Mouse (Mus musculus) CD4-positive, CD25-positive, alpha-beta regulatory T cell, adult 4 months (primary cell): ENCODE data around the gene Nt5c1a. TPM values are rescaled to one million over a fixed set of nuclear protein-coding genes. Genes with fewer than 3 reads are reported as not detected.

ENCODE experiments used
- ATAC-seq: one replicate; pipeline ENCODE4 v1.8.0; 2017
- polyA plus RNA-seq, 2 experiments: library from polyadenylated mRNA; unstranded; fragments of 100-300 nt; shearing (Covaris generic); gene quantifications; one replicate each; pipeline ENCODE4 v1.2.1; 2017

The Nt5c1a gene
- polyA plus RNA-seq, 2 experiments from 2014 or later, result not detected

GRCm38 (mm10) chr4:123248971-123249567 is 47.8 kb downstream of the Nt5c1a start:
- no peak for ATAC-seq

DNA sequence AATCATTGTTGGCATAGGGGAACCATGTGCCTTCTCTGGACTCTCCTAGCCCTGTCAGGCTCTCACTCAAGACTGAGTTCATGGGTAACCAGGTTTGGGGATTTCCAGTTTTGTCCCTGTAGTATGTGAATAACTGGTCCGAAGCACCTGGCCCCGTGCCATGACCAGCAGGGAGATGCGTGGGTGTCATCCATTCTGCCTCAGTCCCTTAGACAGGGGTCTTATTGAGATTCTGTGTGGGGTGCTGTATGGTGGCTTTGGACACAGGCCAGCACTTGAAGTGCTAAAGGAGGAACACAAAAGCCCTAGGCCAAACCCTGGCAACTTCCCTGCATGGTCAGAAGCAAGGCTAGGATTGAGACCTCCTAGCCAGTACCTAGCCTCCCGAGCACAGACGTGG is 50.9 kb downstream of the Nt5c1a start:
- no peak for ATAC-seq

- no peak for ATAC-seq
These were observed 53.3 kb downstream of the Nt5c1a start for GRCm38 (mm10) chr4:123254617-123255016.

- ATAC-seq, result no peak
These were observed 58.9 kb downstream of the Nt5c1a start for GRCm38 (mm10) chr4:123260071-123260746.

DNA sequence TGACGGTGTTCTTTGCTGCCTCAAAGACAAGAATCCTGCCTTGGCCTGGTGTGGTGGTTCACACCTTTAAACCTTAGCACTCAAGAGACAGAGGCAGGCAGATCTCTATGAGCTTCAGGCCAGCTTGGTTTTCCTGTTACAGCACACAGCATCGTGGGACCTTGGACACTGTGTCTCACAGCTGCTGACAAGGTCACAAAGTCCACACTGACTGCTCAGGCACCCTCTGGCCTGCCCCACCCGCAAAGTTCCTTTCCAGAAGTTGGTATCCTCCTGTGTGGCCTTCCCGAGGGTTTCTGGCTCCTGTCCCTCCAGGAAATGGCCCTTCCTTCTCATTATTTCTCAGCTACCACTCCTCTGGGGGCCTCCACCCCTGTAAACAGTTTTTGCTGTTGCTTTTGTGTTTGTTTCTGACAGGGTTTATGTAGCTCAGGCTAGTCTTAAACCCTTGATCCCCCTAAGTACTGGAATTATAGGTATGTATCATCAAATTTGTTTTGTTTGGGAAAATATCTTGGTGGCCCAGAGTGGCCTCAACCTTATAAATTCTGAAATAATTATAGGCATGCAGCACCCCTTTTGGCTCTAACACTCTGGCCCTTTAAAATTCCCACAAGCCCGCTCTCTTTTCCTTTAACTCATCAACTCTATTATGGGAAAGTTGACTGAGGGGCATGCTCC is 60.6 kb downstream of the Nt5c1a start, which contains the start of gene Pabpc4:
TSS of gene Pabpc4 (plus strand) at position 631 of the 681 bp plus-strand sequence.
- ATAC-seq, result no peak

Other genes with a start within 250 kb of the Nt5c1a start
- 1 to 10 TPM in 1 of 2 experiments, under 1 TPM in 1; 0.93 to 1.5 TPM for gene Mfsd2a, start 240.3 kb upstream of the Nt5c1a start, polyA plus RNA-seq
- gene Mycl, start 205.9 kb upstream of the Nt5c1a start, polyA plus RNA-seq, result not detected
- 10 to 100 TPM; 16.0 to 21.2 TPM for gene Trit1, start 184.9 kb upstream of the Nt5c1a start, polyA plus RNA-seq
- gene Bmp8b, start 96.3 kb upstream of the Nt5c1a start, polyA plus RNA-seq, result under 1 TPM in 1 of 2 experiments, not detected in 1; 0.28 TPM
- not detected for gene Oxct2b, start 85.2 kb upstream of the Nt5c1a start, polyA plus RNA-seq
- 100 to 1,000 TPM; 104 to 139 TPM for gene Ppie, start 61.6 kb upstream of the Nt5c1a start, polyA plus RNA-seq
- not detected for gene Hpcal4, start 18.3 kb upstream of the Nt5c1a start, polyA plus RNA-seq
- gene Heyl, start 32.1 kb downstream of the Nt5c1a start, polyA plus RNA-seq, result not detected
- 10 to 100 TPM; 10.3 to 17.7 TPM for gene Pabpc4, start 60.8 kb downstream of the Nt5c1a start, polyA plus RNA-seq
- not detected for gene Oxct2a, start 122.1 kb downstream of the Nt5c1a start, polyA plus RNA-seq
- gene Bmp8a, start 141.7 kb downstream of the Nt5c1a start, polyA plus RNA-seq, result not detected